Mouse (Mus musculus) forelimb bud, embryonic 11.5 days (tissue): ENCODE measurements around the gene Slc30a3.
"Not testable (repeated sequence)": the region's sequence is repeated elsewhere in the genome, so short reads cannot be mapped to it uniquely, and the experiment has no call there.

Source experiments
- DNase-seq: peaks from one replicate; pipeline ENCODE4 v3.0.0-alpha.2; 2012; ENCODE audit warnings: low read depth, low spot score

The Slc30a3 gene

DNA sequence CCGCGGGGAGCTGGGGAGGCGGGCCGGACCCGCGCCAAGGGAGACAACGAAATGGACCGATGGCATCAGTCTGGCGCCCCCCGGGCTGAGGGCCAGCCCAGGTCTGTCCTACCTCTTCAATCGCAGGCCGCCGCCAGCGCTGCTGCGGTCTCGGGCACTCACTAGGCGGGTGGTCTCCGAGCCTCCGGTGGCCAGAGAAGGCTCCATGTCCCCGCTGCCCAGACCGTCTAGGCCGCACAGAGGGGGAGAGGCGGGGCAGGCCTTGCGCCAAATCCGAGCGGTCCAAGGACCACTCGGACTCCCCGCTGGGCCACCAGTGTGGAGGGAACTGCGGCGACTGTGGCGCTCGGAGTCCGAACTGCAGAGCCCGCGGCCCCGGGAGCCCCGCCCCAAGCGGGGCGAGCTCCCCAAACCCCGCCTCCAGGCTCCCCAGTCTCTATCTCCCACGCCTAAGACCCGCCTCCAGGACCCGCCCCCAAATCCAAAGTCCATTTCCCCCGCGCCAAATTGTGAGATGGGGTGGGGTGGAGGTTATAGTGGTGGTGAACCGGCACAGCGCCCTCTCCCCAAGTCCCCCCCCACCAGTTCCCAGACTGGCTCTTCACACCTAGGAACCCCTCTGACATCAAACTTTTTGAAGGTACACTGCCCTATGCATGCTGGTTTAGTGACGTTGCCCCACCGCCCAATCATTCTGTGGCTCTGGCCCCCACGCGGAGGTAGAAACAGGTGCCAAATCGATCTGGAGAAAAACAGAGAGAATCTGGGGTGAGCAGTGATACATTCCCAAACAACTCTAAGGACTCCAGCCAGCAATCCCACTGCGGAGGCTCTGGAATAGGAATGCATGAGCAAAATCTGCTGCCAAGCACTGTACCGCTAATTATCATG lies 14.6 kb downstream of the Slc30a3 start:
- DNase-seq = no peak

DNA sequence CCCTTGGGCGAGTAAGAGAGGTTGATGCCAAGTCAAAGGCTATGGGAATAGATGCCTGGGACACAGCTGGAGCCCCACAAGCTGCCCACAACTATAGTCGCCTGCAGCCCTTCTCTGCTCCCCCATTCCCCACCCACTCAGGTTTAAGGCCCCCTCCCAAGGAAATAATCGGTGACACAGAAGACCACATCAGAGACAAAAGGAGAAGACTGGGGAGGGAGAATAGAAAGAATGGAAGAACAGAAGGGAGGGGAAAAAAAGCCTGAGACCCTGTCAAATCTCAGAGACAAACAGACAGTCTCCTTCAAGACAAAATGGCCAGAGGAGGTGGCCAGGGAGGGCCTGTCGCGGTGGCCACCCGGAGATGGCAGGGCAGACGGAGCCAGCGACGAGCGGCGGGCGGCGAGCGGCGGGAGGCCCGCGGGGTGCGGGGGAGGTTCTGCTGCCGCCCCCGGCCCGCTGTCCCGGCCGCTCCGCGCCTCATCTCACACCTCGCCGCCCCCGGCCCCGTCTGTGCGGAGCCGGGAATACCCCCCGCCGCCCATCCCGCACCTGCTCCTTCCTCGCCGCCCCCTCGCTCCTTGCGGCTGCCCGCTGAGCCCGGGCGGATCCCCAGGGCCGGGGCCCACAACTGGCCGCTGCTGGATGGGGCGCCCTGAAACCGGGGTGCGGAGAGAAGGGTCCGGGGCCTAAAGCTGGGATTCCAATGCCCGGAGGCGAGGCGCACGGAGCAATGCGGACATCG lies 15.6 kb downstream of the Slc30a3 start:
- DNase-seq = no peak

DNA sequence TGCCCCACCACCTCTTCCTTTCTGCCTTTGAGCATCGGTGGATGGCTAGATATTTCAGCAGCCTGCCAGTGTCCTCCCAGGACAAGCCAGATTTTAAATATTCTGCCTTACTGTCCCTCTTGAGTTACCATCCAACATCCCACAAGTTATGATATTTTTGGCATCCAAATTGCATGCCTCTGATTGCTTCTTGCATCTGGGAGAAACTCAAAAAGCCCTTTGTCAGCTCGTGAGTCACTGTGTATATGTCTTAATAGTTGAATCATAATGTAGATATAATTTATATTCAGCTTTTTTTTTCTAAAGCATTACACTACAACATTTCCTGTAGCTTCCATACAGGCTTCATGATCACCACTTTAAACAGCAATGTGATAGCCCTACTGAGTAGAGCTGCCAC lies 20.9 kb downstream of the Slc30a3 start:
- no peak for DNase-seq

DNA sequence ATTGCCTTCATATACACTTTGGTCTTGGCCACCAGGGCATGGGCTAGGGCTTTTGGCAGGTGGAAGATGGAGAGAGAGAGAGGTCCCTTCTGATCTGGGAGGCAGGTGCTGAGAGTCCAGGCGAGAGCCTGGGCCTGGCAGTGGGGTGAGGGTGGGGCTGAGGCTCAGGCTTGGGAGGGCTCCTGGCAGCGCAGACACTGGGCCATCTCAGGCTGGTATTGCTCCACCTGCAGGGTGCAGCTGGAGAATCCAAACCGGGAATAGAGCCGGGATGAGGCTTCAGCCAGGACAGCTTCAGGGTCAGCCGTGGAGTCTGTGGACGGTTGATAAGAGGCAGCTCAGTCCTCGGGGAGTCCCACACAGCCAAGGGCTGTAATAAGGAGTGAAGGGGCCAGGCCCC lies 21.4 kb downstream of the Slc30a3 start:
- no peak for DNase-seq

DNA sequence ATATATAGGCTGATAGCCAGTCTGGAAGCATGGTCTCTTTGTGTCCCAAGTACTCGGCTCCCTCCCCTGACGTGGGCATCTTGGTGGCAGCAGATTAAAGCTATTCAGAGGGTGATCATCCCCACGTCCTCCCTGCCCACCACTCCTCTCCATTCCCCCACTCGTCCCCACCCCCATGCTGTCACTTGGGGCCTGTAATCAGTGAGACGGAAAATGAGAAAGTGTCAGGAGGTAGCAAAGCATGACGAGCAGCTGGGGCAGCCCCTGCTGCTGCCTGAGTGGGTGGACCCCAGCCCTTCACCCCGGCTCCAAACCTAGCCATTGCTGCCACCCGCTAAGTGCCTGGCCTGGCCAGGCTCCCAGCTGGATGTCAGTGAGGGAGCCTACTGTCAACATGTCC lies 24.1 kb downstream of the Slc30a3 start:
- no peak for DNase-seq

- no peak for DNase-seq
These were observed 25.0 kb downstream of the Slc30a3 start for GRCm38 (mm10) chr5:31082935-31083625.

GRCm38 (mm10) chr5:31082355-31082754 lies 25.7 kb downstream of the Slc30a3 start:
- no peak for DNase-seq

DNA sequence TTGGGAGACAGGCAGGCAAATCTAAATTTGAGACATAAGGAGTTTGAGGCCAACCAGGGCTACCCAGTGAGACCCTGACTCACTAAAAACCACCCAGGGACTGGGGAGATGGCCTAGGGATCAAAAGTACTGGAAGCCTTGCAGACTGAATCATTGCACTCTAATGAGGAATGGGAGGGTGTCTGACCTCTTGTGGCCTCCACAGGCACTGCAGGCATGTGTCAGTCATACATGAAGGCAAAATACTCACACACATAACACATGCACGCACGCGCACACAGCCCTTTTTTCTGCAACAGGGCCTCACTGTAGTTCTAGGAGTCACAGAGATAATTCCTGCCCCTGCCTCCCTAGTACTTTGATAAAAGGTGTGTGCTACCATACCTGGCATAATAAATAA lies 26.7 kb downstream of the Slc30a3 start:
- peak; percentile 51 for DNase-seq

DNA sequence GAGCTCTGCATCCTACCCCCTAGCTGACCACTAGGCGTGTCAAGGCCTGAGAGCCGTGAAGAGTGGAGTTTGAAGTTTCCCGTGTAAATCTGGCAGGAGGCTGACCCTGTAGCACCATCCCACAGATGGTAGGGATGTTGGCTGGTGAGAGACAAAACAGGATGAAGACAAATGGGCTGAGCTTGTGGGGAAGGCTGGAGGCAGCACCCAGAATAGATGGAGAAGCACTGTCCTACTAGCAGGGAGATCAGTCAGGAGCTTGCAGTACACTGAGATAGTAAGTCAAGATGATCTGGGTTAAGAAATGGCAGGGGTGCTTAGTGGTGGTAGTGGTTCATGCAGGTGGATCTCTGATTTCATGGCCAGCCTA lies 27.3 kb downstream of the Slc30a3 start:
- no peak for DNase-seq

GRCm38 (mm10) chr5:31080059-31080794 lies 27.8 kb downstream of the Slc30a3 start:
- no peak for DNase-seq

GRCm38 (mm10) chr5:31076346-31076745 lies 31.7 kb downstream of the Slc30a3 start:
- DNase-seq = no peak

DNA sequence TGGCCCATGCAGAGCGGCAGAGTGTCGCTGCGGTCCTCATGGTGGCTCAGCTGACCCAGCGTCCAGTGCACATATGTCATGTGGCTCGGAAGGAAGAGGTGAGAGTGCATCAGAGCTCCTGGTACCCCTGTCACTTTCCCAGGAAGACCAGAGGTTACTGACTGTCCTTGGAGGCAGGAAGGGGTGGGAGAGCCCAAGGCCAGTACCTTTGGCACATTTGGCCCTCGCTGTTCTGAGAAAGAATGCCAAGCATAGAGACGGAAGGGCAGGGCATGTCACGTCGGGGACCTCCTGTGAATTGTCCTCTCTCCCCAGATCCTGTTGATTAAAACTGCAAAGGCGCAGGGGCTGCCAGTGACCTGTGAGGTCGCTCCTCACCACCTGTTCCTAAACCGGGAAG lies 34.9 kb downstream of the Slc30a3 start:
- DNase-seq = no peak

GRCm38 (mm10) chr5:31071821-31072220 lies 36.2 kb downstream of the Slc30a3 start:
- DNase-seq = no peak

- no peak for DNase-seq
These were observed 37.0 kb downstream of the Slc30a3 start for GRCm38 (mm10) chr5:31071059-31071458.

DNA sequence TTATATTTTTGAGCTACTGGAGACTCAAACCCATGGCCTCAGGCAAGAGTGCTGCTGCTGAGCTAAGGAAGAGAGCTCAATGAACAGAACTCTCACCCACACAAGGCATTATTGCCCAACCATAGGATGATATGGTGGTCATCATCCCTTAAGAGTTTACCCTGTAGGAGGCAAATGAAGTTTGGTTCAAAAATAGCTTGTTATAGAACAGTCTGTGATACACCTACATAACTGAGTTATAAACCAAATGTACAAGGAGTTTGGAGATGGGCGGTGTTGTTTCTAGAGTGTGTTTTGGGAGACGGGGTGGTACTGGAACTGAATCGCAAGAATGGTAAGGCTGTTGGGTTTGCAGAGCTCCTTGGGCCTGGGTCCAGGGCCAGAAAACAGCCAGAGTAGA lies 38.2 kb downstream of the Slc30a3 start:
- no peak for DNase-seq

DNA sequence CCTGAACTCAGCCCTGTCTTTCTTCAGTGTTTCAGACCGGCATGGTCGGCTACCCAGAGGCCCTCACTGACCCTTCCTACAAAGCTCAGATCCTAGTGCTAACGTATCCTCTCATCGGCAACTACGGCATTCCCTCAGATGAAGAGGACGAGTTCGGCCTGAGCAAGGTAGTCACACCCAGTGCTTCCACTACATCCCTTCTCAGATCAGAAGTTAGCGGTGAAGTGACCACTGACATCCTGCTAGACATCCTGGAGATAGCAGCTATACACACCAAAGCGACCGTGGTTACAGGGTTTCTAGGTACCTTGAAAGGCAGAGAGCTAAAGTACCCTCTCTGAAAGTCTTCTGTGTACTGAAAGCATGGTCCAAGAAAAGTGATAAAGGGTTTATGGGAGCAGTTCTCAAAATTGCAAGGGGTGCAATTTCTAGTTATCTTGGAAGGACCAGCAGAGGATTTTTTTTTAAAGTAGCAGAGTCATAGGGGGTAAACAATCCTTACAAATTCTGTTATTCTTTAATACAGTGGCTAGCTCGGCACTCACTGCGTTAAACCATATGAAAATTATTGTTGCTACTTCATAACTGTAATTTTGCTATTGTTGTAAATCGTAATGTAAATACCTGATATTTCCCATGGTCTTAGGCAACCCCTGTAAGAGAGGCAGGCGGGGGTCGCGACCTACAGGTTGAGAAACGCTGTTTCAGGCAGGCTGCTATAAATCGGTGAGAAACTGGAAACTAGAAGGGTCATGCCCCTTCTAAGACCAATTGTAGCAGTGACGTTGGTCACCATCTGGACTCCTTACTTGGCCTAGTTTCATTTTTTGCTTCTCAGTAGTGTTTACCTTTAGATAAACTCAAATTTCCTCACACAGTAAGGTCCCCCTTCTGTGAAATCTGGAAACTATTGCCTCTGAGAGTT lies 52.6 kb downstream of the Slc30a3 start:
- no peak for DNase-seq

DNA sequence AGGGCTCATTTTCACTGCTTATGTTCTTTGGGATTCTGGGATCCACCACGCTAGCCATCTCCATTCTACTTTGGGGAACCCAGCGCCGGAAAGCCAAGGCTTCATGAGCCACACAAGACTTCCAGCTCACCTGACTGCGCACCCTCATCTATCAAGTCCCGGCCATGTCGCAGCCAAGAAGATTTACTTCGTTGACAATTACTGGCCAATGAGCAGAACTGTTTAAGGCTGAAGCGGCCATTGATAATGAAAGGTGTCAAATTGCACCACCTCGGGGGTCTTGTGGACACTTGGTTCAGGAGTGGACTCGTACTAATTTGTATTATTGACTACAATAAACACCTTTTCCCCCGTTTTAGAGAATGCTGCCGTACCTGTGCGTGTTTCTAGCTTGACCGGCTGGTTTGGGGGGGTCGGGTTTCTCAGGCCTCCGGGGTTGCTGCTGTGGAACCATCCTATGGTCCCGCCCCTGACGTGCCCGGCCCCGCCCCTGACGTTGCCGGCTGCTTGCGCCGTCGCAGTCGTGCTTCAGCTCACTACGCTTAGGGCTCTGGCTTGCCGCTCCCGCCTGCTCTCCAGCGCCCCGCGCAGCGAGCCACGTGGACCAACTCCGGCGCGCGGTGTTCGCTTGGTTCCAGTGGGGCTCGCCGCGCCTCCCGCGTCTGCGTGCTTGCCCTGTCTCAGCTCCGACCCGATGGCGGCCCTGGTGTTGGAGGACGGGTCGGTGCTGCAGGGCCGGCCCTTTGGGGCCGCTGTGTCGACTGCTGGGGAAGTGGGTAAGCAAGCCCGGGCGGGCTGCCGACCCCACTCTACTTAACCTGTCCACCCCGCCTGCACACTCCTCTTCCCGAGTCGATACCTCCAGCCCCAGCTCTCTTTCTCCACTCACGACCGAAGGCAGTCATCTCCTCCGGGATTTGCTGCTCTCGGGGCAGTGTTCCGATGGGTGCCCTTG lies 53.5 kb downstream of the Slc30a3 start, which contains the start of gene Cad:
TSS of gene Cad (plus strand) at position 520 of the 955 bp plus-strand sequence.
- DNase-seq = peak; percentile 91

DNA sequence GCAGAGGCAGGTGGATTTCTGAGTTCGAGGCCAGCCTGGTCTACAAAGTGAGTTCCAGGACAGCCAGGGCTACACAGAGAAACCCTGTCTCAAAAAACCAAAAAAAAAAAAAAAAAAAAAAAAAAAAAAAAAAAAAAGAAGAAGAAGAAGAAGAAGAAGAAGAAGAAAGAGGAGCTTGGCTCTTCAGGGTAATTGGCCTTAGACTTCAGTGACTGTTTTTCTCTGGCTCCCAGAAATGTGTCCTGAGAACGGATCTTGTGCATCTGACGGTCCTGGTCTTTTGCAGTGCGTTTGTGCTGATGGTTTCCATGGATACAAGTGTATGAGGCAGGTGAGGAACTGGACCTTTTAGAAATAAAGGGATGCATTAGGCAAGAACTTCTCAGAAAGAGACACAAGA lies 54.3 kb downstream of the Slc30a3 start:
- DNase-seq = not testable (repeated sequence)

GRCm38 (mm10) chr5:31050427-31050826 lies 57.6 kb downstream of the Slc30a3 start:
- no peak for DNase-seq
